Mouse (Mus musculus): ENCODE results near the gene Pi4k2b. TPM values are rescaled to one million over a fixed set of nuclear protein-coding genes. Genes with fewer than 3 reads are reported as not detected.

Gene Pi4k2b
- total RNA-seq, 2 experiments from 2014 or later = 33.6 to 40.6 TPM

GRCm38 (mm10) chr5:52775237-52775636 is 33.9 kb downstream of the Pi4k2b start, which contains the start of gene Zcchc4:
Gene Zcchc4 (plus strand): TSS chr5:52775409.
- no peak for ATAC-seq (replicated peaks; ENCODE audit: low FRiP score, poor library complexity, severe bottlenecking)

GRCm38 (mm10) chr5:52776466-52777354 is 35.3 kb downstream of the Pi4k2b start:
- ATAC-seq (replicated peaks; ENCODE audit: low FRiP score, poor library complexity, severe bottlenecking) = peak; percentile 97

GRCm38 (mm10) chr5:52782523-52783250 is 41.3 kb downstream of the Pi4k2b start:
- peak; percentile 99 for ATAC-seq (replicated peaks; ENCODE audit: low FRiP score, poor library complexity, severe bottlenecking)

- peak; percentile 47 for ATAC-seq (replicated peaks; ENCODE audit: low FRiP score, poor library complexity, severe bottlenecking)
Measured at GRCm38 (mm10) chr5:52783251-52783620, 41.9 kb downstream of the Pi4k2b start.

- no peak for ATAC-seq (replicated peaks; ENCODE audit: low FRiP score, poor library complexity, severe bottlenecking)
Measured at GRCm38 (mm10) chr5:52783957-52784356, 42.6 kb downstream of the Pi4k2b start.

- ATAC-seq (replicated peaks; ENCODE audit: low FRiP score, poor library complexity, severe bottlenecking) = no peak
Measured at GRCm38 (mm10) chr5:52786556-52787322, 45.4 kb downstream of the Pi4k2b start.

GRCm38 (mm10) chr5:52793230-52793629 is 51.9 kb downstream of the Pi4k2b start:
- no peak for ATAC-seq (replicated peaks; ENCODE audit: low FRiP score, poor library complexity, severe bottlenecking)

GRCm38 (mm10) chr5:52794109-52794508 is 52.7 kb downstream of the Pi4k2b start:
- ATAC-seq (replicated peaks; ENCODE audit: low FRiP score, poor library complexity, severe bottlenecking) = no peak

GRCm38 (mm10) chr5:52799274-52799985 is 58.1 kb downstream of the Pi4k2b start:
- ATAC-seq (replicated peaks; ENCODE audit: low FRiP score, poor library complexity, severe bottlenecking) = no peak

- ATAC-seq (replicated peaks; ENCODE audit: low FRiP score, poor library complexity, severe bottlenecking) = 0 out of 2 replicates have a peak, but pooled peaks have one; percentile 36
Measured at GRCm38 (mm10) chr5:52805801-52806200, 64.4 kb downstream of the Pi4k2b start.

- no peak for ATAC-seq (replicated peaks; ENCODE audit: low FRiP score, poor library complexity, severe bottlenecking)
Measured at GRCm38 (mm10) chr5:52806349-52806748, 65.0 kb downstream of the Pi4k2b start.

GRCm38 (mm10) chr5:52807030-52807429 is 65.7 kb downstream of the Pi4k2b start:
- no peak for ATAC-seq (replicated peaks; ENCODE audit: low FRiP score, poor library complexity, severe bottlenecking)

- ATAC-seq (replicated peaks; ENCODE audit: low FRiP score, poor library complexity, severe bottlenecking) = no peak
Measured at GRCm38 (mm10) chr5:52810446-52810845, 69.1 kb downstream of the Pi4k2b start.

- no peak for ATAC-seq (replicated peaks; ENCODE audit: low FRiP score, poor library complexity, severe bottlenecking)
Measured at GRCm38 (mm10) chr5:52811056-52811455, 69.7 kb downstream of the Pi4k2b start.

- no peak for ATAC-seq (replicated peaks; ENCODE audit: low FRiP score, poor library complexity, severe bottlenecking)
Measured at GRCm38 (mm10) chr5:52812456-52812855, 71.1 kb downstream of the Pi4k2b start.

- no peak for ATAC-seq (replicated peaks; ENCODE audit: low FRiP score, poor library complexity, severe bottlenecking)
Measured at GRCm38 (mm10) chr5:52813312-52813711, 71.9 kb downstream of the Pi4k2b start.

GRCm38 (mm10) chr5:52818676-52819075 is 77.3 kb downstream of the Pi4k2b start:
- no peak for ATAC-seq (replicated peaks; ENCODE audit: low FRiP score, poor library complexity, severe bottlenecking)

Measured in erythroblast, adult 5-6 weeks (primary cell).